Mouse (Mus musculus): ENCODE data around the gene BC052040.

BC052040 gene

GRCm38 (mm10) chr2:115581241-115581988 is at the start of gene BC052040:
BC052040 (plus strand) TSS chr2:115581716.
- DNase-seq (ENCODE audit: extremely low spot score, low spot score), result peak; percentile 90

- DNase-seq (ENCODE audit: extremely low spot score, low spot score), result peak; percentile 42
Observed at GRCm38 (mm10) chr2:115538009-115538690, 43.4 kb upstream of the BC052040 start.

- no peak for DNase-seq (ENCODE audit: extremely low spot score, low spot score)
Observed at GRCm38 (mm10) chr2:115538691-115539283, 42.7 kb upstream of the BC052040 start.

GRCm38 (mm10) chr2:115539731-115540130 is 41.8 kb upstream of the BC052040 start:
- DNase-seq (ENCODE audit: extremely low spot score, low spot score), result no peak

- no peak for DNase-seq (ENCODE audit: extremely low spot score, low spot score)
Observed at GRCm38 (mm10) chr2:115542401-115543123, 39.0 kb upstream of the BC052040 start.

- DNase-seq (ENCODE audit: extremely low spot score, low spot score), result no peak
Observed at GRCm38 (mm10) chr2:115543212-115543611, 38.3 kb upstream of the BC052040 start.

- no peak for DNase-seq (ENCODE audit: extremely low spot score, low spot score)
Observed at GRCm38 (mm10) chr2:115551901-115552300, 29.6 kb upstream of the BC052040 start.

- DNase-seq (ENCODE audit: extremely low spot score, low spot score), result no peak
Observed at GRCm38 (mm10) chr2:115562155-115562827, 19.2 kb upstream of the BC052040 start.

- DNase-seq (ENCODE audit: extremely low spot score, low spot score), result no peak
Observed at GRCm38 (mm10) chr2:115563436-115564093, 18.0 kb upstream of the BC052040 start.

GRCm38 (mm10) chr2:115571996-115572395 is 9.5 kb upstream of the BC052040 start:
- no peak for DNase-seq (ENCODE audit: extremely low spot score, low spot score)

GRCm38 (mm10) chr2:115574802-115575201 is 6.7 kb upstream of the BC052040 start:
- DNase-seq (ENCODE audit: extremely low spot score, low spot score), result no peak

GRCm38 (mm10) chr2:115579171-115579900 is 2.2 kb upstream of the BC052040 start:
- DNase-seq (ENCODE audit: extremely low spot score, low spot score), result peak; percentile 57

- DNase-seq (ENCODE audit: extremely low spot score, low spot score), result no peak
Observed at GRCm38 (mm10) chr2:115579976-115580375, 1.5 kb upstream of the BC052040 start.

GRCm38 (mm10) chr2:115581989-115582608 is 583 bp downstream of the BC052040 start:
- no peak for DNase-seq (ENCODE audit: extremely low spot score, low spot score)

- DNase-seq (ENCODE audit: extremely low spot score, low spot score), result no peak
Observed at GRCm38 (mm10) chr2:115583776-115584175, 2.3 kb downstream of the BC052040 start.

GRCm38 (mm10) chr2:115590602-115591001 is 9.1 kb downstream of the BC052040 start:
- no peak for DNase-seq (ENCODE audit: extremely low spot score, low spot score)

- DNase-seq (ENCODE audit: extremely low spot score, low spot score), result no peak
Observed at GRCm38 (mm10) chr2:115592651-115593119, 11.2 kb downstream of the BC052040 start.

- no peak for DNase-seq (ENCODE audit: extremely low spot score, low spot score)
Observed at GRCm38 (mm10) chr2:115597017-115597416, 15.5 kb downstream of the BC052040 start.

- DNase-seq (ENCODE audit: extremely low spot score, low spot score), result no peak
Observed at GRCm38 (mm10) chr2:115598266-115598665, 16.8 kb downstream of the BC052040 start.
